Mouse (Mus musculus) thymus, adult 2 months (tissue): ENCODE data around the gene Megf9.

Experiments
- CTCF ChIP-seq: fragments of 200-500 bp; IDR thresholded peaks from 2 replicates; pipeline ENCODE4 v1.5.1; 2012; ENCODE audit warnings: mild to moderate bottlenecking, control low read depth, low read length, moderate library complexity, borderline replicate concordance; ENCODE audit not compliant: control insufficient read depth, poor library complexity, insufficient read depth; ENCODE audit errors: extremely low read depth
- POLR2A ChIP-seq: fragments of 200-500 bp; IDR thresholded peaks from 2 replicates; pipeline ENCODE4 v1.6.1; 2012; ENCODE audit warnings: mild to moderate bottlenecking, low read length, control low read depth, moderate library complexity; ENCODE audit not compliant: control insufficient read depth, poor library complexity, insufficient read depth; ENCODE audit errors: extremely low read depth

DNA sequence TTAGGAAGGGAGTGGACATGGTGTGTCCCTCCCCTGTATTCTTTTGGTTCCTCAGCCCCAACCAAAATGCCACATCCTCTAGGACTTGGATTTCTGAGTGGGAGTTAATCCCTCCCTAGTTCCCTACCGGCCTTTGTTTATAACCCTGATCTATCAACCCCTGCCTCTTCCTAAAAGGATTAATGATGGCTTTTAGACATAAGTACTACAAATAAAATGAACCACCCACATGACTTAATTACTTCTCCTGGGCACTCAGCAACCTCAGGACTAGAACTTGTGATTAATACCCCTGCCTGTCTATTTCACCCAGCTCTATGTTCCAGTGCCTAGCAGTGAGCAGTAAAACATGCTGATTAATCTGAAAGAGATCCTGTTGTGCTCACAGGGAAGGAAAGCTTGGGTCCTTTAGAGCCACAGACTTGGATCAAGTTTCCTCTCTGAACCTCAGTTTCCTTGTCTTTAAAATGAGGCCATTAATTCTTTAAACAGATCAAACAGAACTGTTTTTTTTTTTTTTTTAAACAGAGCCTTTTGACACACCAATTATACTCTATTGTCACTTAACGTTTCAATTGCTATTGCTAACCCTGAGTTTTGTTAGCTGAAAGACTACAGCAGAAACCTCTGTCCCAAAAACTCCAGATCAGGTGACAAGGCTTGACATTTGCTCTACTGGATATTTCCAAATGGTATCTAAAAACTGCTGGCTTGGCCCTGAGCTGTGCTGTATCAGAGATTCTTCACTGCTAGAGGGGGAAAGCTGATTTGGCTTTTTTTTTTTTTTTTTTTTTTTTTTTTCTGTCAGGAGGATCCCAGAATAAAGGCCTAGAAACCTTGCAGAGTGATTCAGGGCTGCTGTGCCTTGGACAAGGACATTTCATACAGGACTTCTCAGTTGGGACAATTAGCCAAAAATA is 2.1 kb upstream of the Megf9 start:
- TF ChIP-seq CTCF (no peak), POLR2A (no peak)
